Mouse (Mus musculus): Measurements from ENCODE around the gene Vat1l. TPM values are rescaled to one million over a fixed set of nuclear protein-coding genes. Genes with fewer than 3 reads are reported as not detected.

Gene Vat1l
- total RNA-seq, 4 experiments from 2014 or later: 13.5 to 25.7 (median 16.8) TPM

- DNase-seq: no peak
Observed at GRCm38 (mm10) chr8:114399273-114399672, 193.9 kb downstream of the Vat1l start.

- no peak for DNase-seq
Observed at GRCm38 (mm10) chr8:114401679-114402078, 196.3 kb downstream of the Vat1l start.

- DNase-seq: no peak
Observed at GRCm38 (mm10) chr8:114411421-114411820, 206.0 kb downstream of the Vat1l start.

GRCm38 (mm10) chr8:114417786-114418185 is 212.4 kb downstream of the Vat1l start, which contains the start of gene Clec3a:
Gene Clec3a, plus strand, starts transcription at chr8:114418086.
- DNase-seq: no peak

GRCm38 (mm10) chr8:114418486-114418885 is 213.1 kb downstream of the Vat1l start:
- DNase-seq: no peak

- DNase-seq: no peak
Observed at GRCm38 (mm10) chr8:114418904-114419303, 213.5 kb downstream of the Vat1l start.

GRCm38 (mm10) chr8:114421544-114421943 is 216.1 kb downstream of the Vat1l start:
- no peak for DNase-seq

Other genes with a start within 250 kb of the Vat1l start
- 10 to 100 TPM; 39.7 to 69.5 (median 52.6) TPM for gene Nudt7, start 72.1 kb upstream of the Vat1l start, total RNA-seq (2022)
- not detected for gene Clec3a, start 212.5 kb downstream of the Vat1l start, total RNA-seq (2022)
- 10 to 100 TPM; 26.4 to 56.6 (median 35.7) TPM for gene Wwox, start 234.0 kb downstream of the Vat1l start, total RNA-seq (2022)